Mouse (Mus musculus) embryonic facial prominence, embryonic 12.5 days (tissue): ENCODE measurements at regions not wholly inside any gene's neighbourhood (a gene's known extent, or its start where the extent isn't known, plus 50 kb on each side); places are given as distances from the start of the nearest gene placed in this dataset.
A peak's percentile ranks its signal among the peaks of the same experiment; 100 is the strongest.

ENCODE experiments used
- ATAC-seq: fragments of 200-750 bp; cut with Nextera tagmentation; 2 replicates; pipeline ENCODE4 v1.8.0; 2017; ENCODE audit not compliant: insufficient number of reproducible peaks, insufficient read depth, low FRiP score, low TSS enrichment
- H3K27ac ChIP-seq: fragments of 300-500 bp; sonication (generic); 2 replicates; pipeline ENCODE4 v1.5.1; 2016; ENCODE audit warnings: mild to moderate bottlenecking
- H3K27me3 ChIP-seq: fragments of 300-500 bp; sonication (generic); 2 replicates; pipeline ENCODE4 v1.6.1; 2016; ENCODE audit warnings: mild to moderate bottlenecking, moderate library complexity
- H3K36me3 ChIP-seq: fragments of 300-500 bp; sonication (generic); 2 replicates; pipeline ENCODE4 v1.6.1; 2016; ENCODE audit warnings: mild to moderate bottlenecking
- H3K4me1 ChIP-seq: fragments of 300-500 bp; sonication (generic); 2 replicates; pipeline ENCODE4 v1.6.1; 2016
- H3K4me2 ChIP-seq: fragments of 300-500 bp; sonication (generic); replicated peaks from 2 replicates; pipeline ENCODE4 v1.6.1; 2016; ENCODE audit warnings: mild to moderate bottlenecking, moderate library complexity
- H3K4me3 ChIP-seq: fragments of 300-500 bp; sonication (generic); 2 replicates; pipeline ENCODE4 v1.5.1; 2016; ENCODE audit warnings: mild to moderate bottlenecking
- H3K9ac ChIP-seq: fragments of 300-500 bp; sonication (generic); 2 replicates; pipeline ENCODE4 v1.6.1; 2016; ENCODE audit warnings: mild to moderate bottlenecking, moderate library complexity
- H3K9me3 ChIP-seq: fragments of 300-500 bp; sonication (generic); 2 replicates; pipeline ENCODE4 v1.6.1; 2016; ENCODE audit warnings: mild to moderate bottlenecking, moderate library complexity
- WGBS: fragments of 180-500 bp; shearing (Covaris S2); methylation state at CpG from one replicate; pipeline ENCODE4 v1.1.7; 2016; 5-methylcytosine and 5-hydroxymethylcytosine counted together

DNA sequence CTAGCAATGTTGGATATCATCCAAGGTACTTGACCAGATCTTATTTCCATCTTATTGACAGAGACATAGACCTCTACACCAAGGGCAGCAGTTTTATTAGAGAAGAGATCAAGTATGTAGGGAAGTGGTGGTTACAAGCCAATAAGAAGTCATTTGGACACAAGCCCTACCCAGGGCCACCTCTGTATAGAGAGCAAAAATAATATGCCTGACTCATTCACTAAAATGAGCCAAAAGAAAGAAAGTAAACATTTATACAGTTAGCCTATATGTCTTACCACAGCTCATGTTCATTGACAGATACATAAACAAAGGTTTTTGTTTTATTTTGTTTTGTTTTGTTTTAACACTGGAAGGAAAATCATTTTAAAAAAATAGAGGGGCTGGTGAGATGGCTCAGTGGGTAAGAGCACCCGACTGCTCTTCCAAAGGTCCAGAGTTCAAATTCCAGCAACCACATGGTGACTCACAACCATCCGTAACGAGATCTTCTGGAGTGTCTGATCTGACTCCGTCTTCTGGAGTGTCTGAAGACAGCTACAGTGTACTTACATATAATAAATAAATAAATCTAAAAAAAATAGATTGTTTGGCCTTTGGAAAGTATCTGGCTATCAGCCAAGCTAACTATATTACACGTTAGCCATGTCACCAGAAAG lies 76.9 kb downstream of the Rlim start:
- no peak overlapping the region for H3K4me2 ChIP-seq
- no peaks in the 10 kb centered on the region for H3K36me3 ChIP-seq
- no peak overlapping the region for H3K27ac ChIP-seq
- WGBS: 76% methylated on average over 5 of the region's 5 CpGs
- ATAC-seq: no peak
- H3K9ac ChIP-seq: no peak overlapping the region
- H3K4me1 ChIP-seq: no peaks in the 10 kb centered on the region
- H3K27me3 ChIP-seq: no peaks in the 10 kb centered on the region
- no peaks in the 10 kb centered on the region for H3K9me3 ChIP-seq
- no peak overlapping the region for H3K4me3 ChIP-seq

- H3K4me3 ChIP-seq: peak overlapping the region; percentile 14
- H3K9ac ChIP-seq: no peak overlapping the region
- H3K27me3 ChIP-seq: peaks cover 30% of the 10 kb centered on the region
- 0 out of 2 replicates have a peak, but pooled peaks have one; percentile 41 for ATAC-seq
- no peaks in the 10 kb centered on the region for H3K9me3 ChIP-seq
- WGBS: 33% methylated on average over 24 of the region's 24 CpGs
- peak overlapping the region; percentile 45 for H3K4me2 ChIP-seq
- H3K36me3 ChIP-seq: no peaks in the 10 kb centered on the region
- no peaks in the 10 kb centered on the region for H3K4me1 ChIP-seq
- no peak overlapping the region for H3K27ac ChIP-seq
Observed at GRCm38 (mm10) chrX:103879329-103879935, 57.6 kb upstream of the Slc16a2 start.
